Mouse (Mus musculus) midbrain, embryonic 11.5 days (tissue): ENCODE data around the gene Tmem127. TPM values are rescaled to one million over a fixed set of nuclear protein-coding genes. Genes with fewer than 3 reads are reported as not detected.

Source experiments
- ATAC-seq: fragments of 200-750 bp; cut with Nextera tagmentation; 2 replicates; pipeline ENCODE4 v1.8.0; 2017; ENCODE audit warnings: moderate TSS enrichment, moderate library complexity; ENCODE audit not compliant: low FRiP score
- DNase-seq: peaks from one replicate; pipeline ENCODE4 v3.0.0; 2015; ENCODE audit warnings: low spot score; ENCODE audit errors: missing footprints
- H3K27ac ChIP-seq: fragments of 300-500 bp; sonication (generic); 2 replicates; pipeline ENCODE4 v1.5.1; 2014; ENCODE audit warnings: low read depth, low read length
- H3K27me3 ChIP-seq: fragments of 300-500 bp; sonication (generic); 2 replicates; pipeline ENCODE4 v1.6.1; 2014; ENCODE audit warnings: mild to moderate bottlenecking, low read length, moderate library complexity, mixed read lengths; ENCODE audit not compliant: control insufficient read depth, insufficient read depth
- H3K36me3 ChIP-seq: fragments of 300-500 bp; sonication (generic); 2 replicates; pipeline ENCODE4 v1.6.1; 2014; ENCODE audit warnings: mild to moderate bottlenecking, low read length, moderate library complexity, mixed read lengths; ENCODE audit not compliant: control insufficient read depth, insufficient read depth
- H3K4me1 ChIP-seq: fragments of 300-500 bp; sonication (generic); 2 replicates; pipeline ENCODE4 v1.6.1; 2014; ENCODE audit warnings: low read length; ENCODE audit not compliant: control insufficient read depth, insufficient read depth
- H3K4me2 ChIP-seq: fragments of 300-500 bp; sonication (generic); 2 replicates; pipeline ENCODE4 v1.6.1; 2014; ENCODE audit warnings: mild to moderate bottlenecking, moderate library complexity
- H3K4me3 ChIP-seq: fragments of 300-500 bp; sonication (generic); 2 replicates; pipeline ENCODE4 v1.5.1; 2014; ENCODE audit warnings: low read depth, low read length
- H3K9ac ChIP-seq: fragments of 300-500 bp; sonication (generic); 2 replicates; pipeline ENCODE4 v1.6.1; 2014; ENCODE audit warnings: low read length
- H3K9me3 ChIP-seq: fragments of 300-500 bp; sonication (generic); 2 replicates; pipeline ENCODE4 v1.6.1; 2016; ENCODE audit warnings: low read length; ENCODE audit not compliant: control insufficient read depth
- WGBS: fragments of 180-500 bp; shearing (Covaris S2); extraction: QIAGEN DNeasy Blood & Tissue Kit; methylation state at CpG from one replicate; pipeline ENCODE4 v1.1.7; 2014; 5-methylcytosine and 5-hydroxymethylcytosine counted together
- polyA plus RNA-seq: library from polyadenylated mRNA; unstranded; fragments of >200 nt; fragmentation: Nextera tagmentation; extraction: Ambion mirVana; gene quantifications from 2 replicates; pipeline ENCODE4 v1.2.1, GENCODE M21; 2014

Tmem127 gene
- polyA plus RNA-seq, 1 experiment from 2014 or later: 24.6 TPM

- Histone ChIP-seq H3K4me3 (no peak overlapping the region), H3K9me3 (no peaks in the 10 kb centered on the region), H3K4me2 (no peak overlapping the region), H3K4me1 (no peaks in the 10 kb centered on the region), H3K27me3 (no peaks in the 10 kb centered on the region), H3K36me3 (peaks cover 6% of the 10 kb centered on the region), H3K9ac (no peak overlapping the region), H3K27ac (no peak overlapping the region)
- DNase-seq (no peak), ATAC-seq (no peak)
- WGBS: 89% methylated on average over 3 of the region's 3 CpGs
Observed at GRCm38 (mm10) chr2:127254604-127255134, 7.0 kb downstream of the Tmem127 start.

- H3K36me3 ChIP-seq: peaks cover 6% of the 10 kb centered on the region
- no peak overlapping the region for H3K9ac ChIP-seq
- ATAC-seq (no peak), DNase-seq (no peak)
- no peaks in the 10 kb centered on the region for H3K9me3 ChIP-seq
- no peak overlapping the region for H3K4me3 ChIP-seq
- no peak overlapping the region for H3K27ac ChIP-seq
- H3K27me3 ChIP-seq: no peaks in the 10 kb centered on the region
- no peak overlapping the region for H3K4me2 ChIP-seq
- WGBS: 91% methylated on average over 6 of the region's 6 CpGs
- no peaks in the 10 kb centered on the region for H3K4me1 ChIP-seq
Observed at GRCm38 (mm10) chr2:127255294-127255693, 7.6 kb downstream of the Tmem127 start.

GRCm38 (mm10) chr2:127259340-127259739 lies 11.6 kb downstream of the Tmem127 start:
- Histone ChIP-seq H3K4me1 (no peaks in the 10 kb centered on the region), H3K36me3 (peaks cover 6% of the 10 kb centered on the region), H3K9ac (no peak overlapping the region), H3K27me3 (no peaks in the 10 kb centered on the region), H3K27ac (no peak overlapping the region), H3K9me3 (no peaks in the 10 kb centered on the region), H3K4me2 (no peak overlapping the region), H3K4me3 (no peak overlapping the region)
- DNase-seq: no peak
- WGBS: 92% methylated on average over 5 of the region's 5 CpGs
- ATAC-seq: no peak

- Histone ChIP-seq H3K27ac (no peak overlapping the region), H3K27me3 (no peaks in the 10 kb centered on the region), H3K4me2 (no peak overlapping the region), H3K36me3 (peaks cover 2% of the 10 kb centered on the region; the same call in 1 of the 2 replicates), H3K4me1 (no peaks in the 10 kb centered on the region), H3K9ac (no peak overlapping the region), H3K9me3 (no peaks in the 10 kb centered on the region), H3K4me3 (no peak overlapping the region)
- ATAC-seq (no peak), DNase-seq (no peak)
Observed at GRCm38 (mm10) chr2:127262480-127262879, 14.8 kb downstream of the Tmem127 start.

GRCm38 (mm10) chr2:127267854-127268253 lies 20.1 kb downstream of the Tmem127 start:
- Histone ChIP-seq H3K36me3 (no peaks in the 10 kb centered on the region), H3K4me3 (no peak overlapping the region), H3K4me2 (no peak overlapping the region), H3K27me3 (no peaks in the 10 kb centered on the region), H3K4me1 (peaks cover 4% of the 10 kb centered on the region; the same call in 1 of the 2 replicates), H3K9ac (no peak overlapping the region), H3K9me3 (no peaks in the 10 kb centered on the region), H3K27ac (no peak overlapping the region)
- 44% methylated on average over 4 of the region's 4 CpGs for WGBS
- no peak for ATAC-seq
- no peak for DNase-seq

DNA sequence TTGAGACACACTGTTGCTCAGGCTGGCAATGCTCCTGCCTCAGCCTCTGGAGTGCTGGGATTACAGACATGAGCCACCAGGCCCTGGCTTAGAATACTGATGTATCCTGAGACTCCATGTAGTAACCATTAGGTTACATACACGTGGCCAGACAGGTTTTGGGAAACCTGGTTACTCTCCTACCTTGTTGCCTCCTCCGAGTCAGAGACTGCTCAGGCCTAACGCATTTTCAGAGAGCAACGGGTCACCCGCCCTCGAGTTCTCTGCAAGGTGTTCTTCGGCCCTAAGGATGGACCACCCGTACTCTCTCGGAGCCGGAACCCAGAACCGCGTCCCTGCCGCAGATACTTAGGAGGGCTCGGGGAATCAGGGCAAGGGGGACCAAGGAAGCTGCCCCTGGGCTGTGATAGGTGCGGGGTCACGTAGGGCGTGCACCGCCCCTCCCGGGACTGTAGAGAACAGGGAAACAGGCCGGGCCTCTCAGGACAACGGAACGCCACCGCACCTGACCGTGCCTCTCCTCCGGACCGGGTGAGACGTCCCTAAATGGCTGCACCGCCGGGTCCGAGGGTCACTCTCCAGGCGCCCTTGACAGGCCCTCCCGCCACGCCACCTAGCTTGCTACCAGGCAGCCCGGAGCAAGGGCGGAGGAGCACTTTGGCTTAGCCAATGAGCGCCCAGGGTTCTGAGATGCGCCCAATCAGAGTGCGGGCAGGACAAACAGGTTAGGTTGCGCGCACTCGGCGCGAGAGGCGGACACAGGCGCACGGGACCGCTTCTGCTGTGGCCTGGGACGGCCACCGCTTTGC lies 22.0 kb downstream of the Tmem127 start, which contains the start of gene Stard7:
Stard7 (plus strand) TSS at position 728 of the 809 bp plus-strand sequence.
- H3K27me3 ChIP-seq: no peaks in the 10 kb centered on the region
- H3K4me2 ChIP-seq: peak within 1 kb of the TSS; percentile 84
- ATAC-seq (peak; percentile 99), DNase-seq (peak; percentile 99)
- peaks cover 4% of the 10 kb centered on the region; the same call in 1 of the 2 replicates for H3K4me1 ChIP-seq
- no peaks in the 10 kb centered on the region for H3K36me3 ChIP-seq
- no peaks in the 10 kb centered on the region for H3K9me3 ChIP-seq
- WGBS: under 1% methylated on average over 45 of the region's 49 CpGs
- peak within 1 kb of the TSS; percentile 89 for H3K9ac ChIP-seq
- peak within 1 kb of the TSS; percentile 94 for H3K4me3 ChIP-seq
- peak within 1 kb of the TSS; percentile 93 for H3K27ac ChIP-seq

- WGBS: under 1% methylated on average over 66 of the region's 75 CpGs
- H3K4me1 ChIP-seq: peaks cover 6% of the 10 kb centered on the region; the same call in 1 of the 2 replicates
- peak overlapping the region; percentile 89 for H3K9ac ChIP-seq
- H3K4me2 ChIP-seq: peak overlapping the region; percentile 84
- H3K27ac ChIP-seq: peak overlapping the region; percentile 93
- peak overlapping the region; percentile 94 for H3K4me3 ChIP-seq
- peak; percentile 97 for DNase-seq
- H3K36me3 ChIP-seq: no peaks in the 10 kb centered on the region
- ATAC-seq: peak; percentile 95
- no peaks in the 10 kb centered on the region for H3K9me3 ChIP-seq
- no peaks in the 10 kb centered on the region for H3K27me3 ChIP-seq
Observed at GRCm38 (mm10) chr2:127270300-127271041, 22.8 kb downstream of the Tmem127 start.

- DNase-seq: no peak
- Histone ChIP-seq H3K4me2 (peak overlapping the region; percentile 84), H3K9me3 (no peaks in the 10 kb centered on the region), H3K9ac (peak overlapping the region; percentile 89), H3K4me3 (peak overlapping the region; percentile 94), H3K27ac (peak overlapping the region; percentile 93), H3K36me3 (no peaks in the 10 kb centered on the region), H3K27me3 (no peaks in the 10 kb centered on the region), H3K4me1 (peaks cover 6% of the 10 kb centered on the region; the same call in 1 of the 2 replicates)
- 16% methylated on average over 8 of the region's 8 CpGs for WGBS
- no peak for ATAC-seq
Observed at GRCm38 (mm10) chr2:127271042-127271515, 23.4 kb downstream of the Tmem127 start.
